Mouse (Mus musculus) lung, embryonic 16.5 days (tissue): ENCODE results near the gene Unc5cl. TPM values are rescaled to one million over a fixed set of nuclear protein-coding genes. Genes with fewer than 3 reads are reported as not detected.
A peak's percentile ranks its signal among the peaks of the same experiment; 100 is the strongest.

Source experiments
- ATAC-seq: fragments of 200-750 bp; cut with Nextera tagmentation; 2 replicates; pipeline ENCODE4 v1.8.0; 2017; ENCODE audit warnings: low read depth, mild to moderate bottlenecking, moderate library complexity
- H3K27ac ChIP-seq: fragments of 300-500 bp; sonication (generic); 2 replicates; pipeline ENCODE4 v1.5.1; 2014; ENCODE audit warnings: mild to moderate bottlenecking, control low read depth, low read length
- H3K27me3 ChIP-seq: fragments of 300-500 bp; sonication (generic); 2 replicates; pipeline ENCODE4 v1.6.1; 2014; ENCODE audit warnings: low read depth, low read length, mixed read lengths; ENCODE audit not compliant: control insufficient read depth, insufficient read depth
- H3K36me3 ChIP-seq: fragments of 300-500 bp; sonication (generic); 2 replicates; pipeline ENCODE4 v1.6.1; 2014; ENCODE audit warnings: low read length; ENCODE audit not compliant: control insufficient read depth, insufficient read depth
- H3K4me1 ChIP-seq: fragments of 300-500 bp; sonication (generic); replicated peaks from 2 replicates; pipeline ENCODE4 v1.6.1; 2014; ENCODE audit warnings: low read length, mixed read lengths; ENCODE audit not compliant: control insufficient read depth, insufficient read depth
- H3K4me2 ChIP-seq: fragments of 300-500 bp; sonication (generic); 2 replicates; pipeline ENCODE4 v1.6.1; 2014; ENCODE audit warnings: low read depth, low read length, control low read depth
- H3K4me3 ChIP-seq: fragments of 300-500 bp; sonication (generic); 2 replicates; pipeline ENCODE4 v1.5.1; 2014; ENCODE audit warnings: mild to moderate bottlenecking, low read length, control low read depth
- H3K9ac ChIP-seq: fragments of 300-500 bp; sonication (generic); 2 replicates; pipeline ENCODE4 v1.6.1; 2014; ENCODE audit warnings: low read length, control low read depth
- H3K9me3 ChIP-seq: fragments of 300-500 bp; sonication (generic); 2 replicates; pipeline ENCODE4 v1.6.1; 2016; ENCODE audit warnings: low read length; ENCODE audit not compliant: control insufficient read depth
- WGBS: fragments of 180-500 bp; shearing (Covaris S2); extraction: QIAGEN DNeasy Blood & Tissue Kit; methylation state at CpG from one replicate; pipeline ENCODE4 v1.1.7; 2014; 5-methylcytosine and 5-hydroxymethylcytosine counted together
- polyA plus RNA-seq: library from polyadenylated mRNA; unstranded; fragments of >200 nt; fragmentation: Nextera tagmentation; extraction: Ambion mirVana; gene quantifications from 2 replicates; pipeline ENCODE4 v1.2.1, GENCODE M21; 2015

The Unc5cl gene
- polyA plus RNA-seq, 1 experiment from 2014 or later, result 2.7 TPM

GRCm38 (mm10) chr17:48437421-48437911, 17.2 kb upstream of the Unc5cl start:
- Histone ChIP-seq H3K27ac (peak overlapping the region; percentile 50), H3K9me3 (no peaks in the 10 kb centered on the region), H3K4me1 (peaks cover 14% of the 10 kb centered on the region), H3K27me3 (no peaks in the 10 kb centered on the region), H3K4me3 (no peak overlapping the region), H3K9ac (no peak overlapping the region), H3K4me2 (no peak overlapping the region), H3K36me3 (no peaks in the 10 kb centered on the region)
- ATAC-seq, result peak; percentile 34
- WGBS, result 15% methylated on average over 7 of the region's 7 CpGs

DNA sequence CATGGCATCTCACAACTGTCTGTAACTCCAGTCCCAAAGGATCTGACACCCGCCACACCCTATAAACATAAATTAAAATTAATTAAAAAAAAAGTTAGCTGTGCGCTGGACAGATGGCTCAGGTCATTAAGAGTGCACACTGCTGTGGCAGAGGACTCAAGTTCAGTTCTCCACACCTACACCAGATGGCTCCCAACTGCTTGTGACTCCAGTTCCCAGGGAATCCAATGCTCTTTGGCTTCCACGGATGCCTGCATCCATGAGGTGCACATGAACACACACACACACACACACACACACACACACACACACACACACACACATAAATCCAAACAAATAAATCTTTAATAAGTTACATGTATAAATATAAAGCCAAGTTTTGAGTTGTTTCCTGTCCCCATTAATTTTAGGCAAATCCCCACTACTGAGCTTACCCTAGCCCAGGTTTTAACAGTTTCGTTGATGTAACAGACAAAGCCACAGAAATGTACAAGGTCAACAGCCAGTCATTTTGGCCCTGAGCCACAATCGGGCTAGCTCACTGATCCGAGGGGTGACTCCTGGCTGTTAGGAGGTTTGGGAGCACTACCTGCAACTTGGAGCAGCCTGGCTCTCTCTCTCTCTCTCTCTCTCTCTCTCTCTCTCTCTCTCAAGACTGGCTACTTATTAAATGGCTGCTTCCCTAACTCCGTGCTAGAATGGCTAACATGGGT, 11.8 kb upstream of the Unc5cl start:
- Histone ChIP-seq H3K27ac (no peak overlapping the region), H3K27me3 (no peaks in the 10 kb centered on the region), H3K36me3 (no peaks in the 10 kb centered on the region), H3K4me2 (no peak overlapping the region), H3K4me3 (no peak overlapping the region), H3K9me3 (no peaks in the 10 kb centered on the region), H3K4me1 (no peaks in the 10 kb centered on the region), H3K9ac (no peak overlapping the region)
- WGBS, result 57% methylated on average over 7 of the region's 7 CpGs
- no peak for ATAC-seq

GRCm38 (mm10) chr17:48443542-48444145, 11.1 kb upstream of the Unc5cl start:
- no peak overlapping the region for H3K4me3 ChIP-seq
- no peak overlapping the region for H3K27ac ChIP-seq
- H3K4me1 ChIP-seq, result no peaks in the 10 kb centered on the region
- H3K9ac ChIP-seq, result no peak overlapping the region
- ATAC-seq, result no peak
- no peak overlapping the region for H3K4me2 ChIP-seq
- no peaks in the 10 kb centered on the region for H3K9me3 ChIP-seq
- 74% methylated on average over 16 of the region's 16 CpGs for WGBS
- H3K27me3 ChIP-seq, result no peaks in the 10 kb centered on the region
- H3K36me3 ChIP-seq, result no peaks in the 10 kb centered on the region

DNA sequence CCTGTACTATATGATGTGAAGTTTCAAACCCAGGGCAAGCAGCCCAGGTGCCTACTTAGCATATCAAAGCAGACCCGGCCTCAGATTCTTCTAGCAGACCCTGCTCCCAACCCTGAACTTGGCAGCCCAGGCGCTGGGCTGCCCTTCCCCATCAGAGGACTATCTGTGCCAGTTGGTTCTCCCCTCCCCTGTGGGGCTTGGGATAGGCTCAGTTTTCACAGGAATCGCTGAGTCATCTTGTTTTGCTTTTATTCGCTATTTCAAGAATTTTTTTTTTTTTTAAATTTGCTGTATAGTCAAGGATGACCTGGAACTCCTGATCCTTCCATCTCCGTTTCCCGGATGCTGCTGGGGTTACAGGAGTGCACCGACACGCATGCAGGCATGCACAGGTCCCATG, 7.0 kb upstream of the Unc5cl start:
- Histone ChIP-seq H3K4me3 (no peak overlapping the region), H3K27ac (no peak overlapping the region), H3K4me1 (no peaks in the 10 kb centered on the region), H3K36me3 (no peaks in the 10 kb centered on the region), H3K4me2 (no peak overlapping the region), H3K9me3 (no peaks in the 10 kb centered on the region), H3K27me3 (no peaks in the 10 kb centered on the region), H3K9ac (no peak overlapping the region)
- 64% methylated on average over 8 of the region's 8 CpGs for WGBS
- no peak for ATAC-seq

- Histone ChIP-seq H3K4me2 (no peak overlapping the region), H3K27ac (no peak overlapping the region), H3K9me3 (no peaks in the 10 kb centered on the region), H3K36me3 (no peaks in the 10 kb centered on the region), H3K4me3 (no peak overlapping the region), H3K4me1 (no peaks in the 10 kb centered on the region), H3K27me3 (no peaks in the 10 kb centered on the region), H3K9ac (no peak overlapping the region)
- 82% methylated on average over 13 of the region's 13 CpGs for WGBS
- ATAC-seq, result no peak
Measured at GRCm38 (mm10) chr17:48450666-48451352, 3.9 kb upstream of the Unc5cl start.

- no peak within 1 kb of the TSS for H3K4me2 ChIP-seq
- H3K36me3 ChIP-seq, result no peaks in the 10 kb centered on the region
- H3K9ac ChIP-seq, result no peak within 1 kb of the TSS
- H3K27me3 ChIP-seq, result no peaks in the 10 kb centered on the region
- no peak within 1 kb of the TSS for H3K27ac ChIP-seq
- H3K4me1 ChIP-seq, result no peaks in the 10 kb centered on the region
- no peak within 1 kb of the TSS for H3K4me3 ChIP-seq
- H3K9me3 ChIP-seq, result no peaks in the 10 kb centered on the region
- ATAC-seq, result no peak
- WGBS, result 43% methylated on average over 7 of the region's 7 CpGs
Measured at GRCm38 (mm10) chr17:48451353-48451675, 3.4 kb upstream of the Unc5cl start, which contains the start of gene Tspo2. Tspo2 (minus strand) TSS chr17:48451522.

DNA sequence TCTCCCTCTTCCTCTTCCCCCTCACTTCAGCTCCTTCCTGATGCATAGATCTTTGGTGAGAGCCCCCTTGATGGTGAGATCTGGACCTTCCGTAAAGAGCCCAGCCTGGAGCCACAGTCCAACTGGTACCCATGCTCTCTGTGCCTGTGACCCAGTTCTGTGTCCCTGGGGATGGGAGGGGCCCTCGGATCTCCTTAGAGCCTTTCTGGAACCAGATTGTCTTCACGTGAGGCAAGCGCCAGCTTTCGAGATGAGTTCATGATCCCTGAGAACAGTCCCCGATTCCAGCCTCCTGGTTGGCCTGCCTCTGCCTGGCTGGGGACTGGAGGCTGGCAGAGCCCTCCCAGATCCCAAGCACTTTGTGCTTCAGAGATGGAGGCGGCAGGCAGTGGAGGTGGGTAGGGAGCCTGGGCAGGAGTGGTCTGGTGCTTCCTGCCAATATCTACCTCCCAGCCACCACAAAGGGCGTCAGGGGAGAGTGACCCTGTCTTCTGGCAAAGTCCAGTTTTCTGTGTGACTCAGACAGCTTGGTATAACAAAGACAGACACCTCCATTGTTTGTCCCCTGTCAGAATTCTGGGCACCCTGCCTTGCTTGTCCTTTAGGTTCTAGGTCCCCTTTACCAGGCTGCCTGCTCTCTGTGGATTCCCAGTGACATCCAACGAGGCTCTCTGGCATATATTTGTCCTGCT, 2.8 kb upstream of the Unc5cl start:
- Histone ChIP-seq H3K27me3 (no peaks in the 10 kb centered on the region), H3K36me3 (no peaks in the 10 kb centered on the region), H3K4me1 (no peaks in the 10 kb centered on the region), H3K4me3 (no peak overlapping the region), H3K4me2 (no peak overlapping the region), H3K27ac (no peak overlapping the region), H3K9ac (no peak overlapping the region), H3K9me3 (no peaks in the 10 kb centered on the region)
- WGBS, result 54% methylated on average over 9 of the region's 9 CpGs
- ATAC-seq, result no peak

DNA sequence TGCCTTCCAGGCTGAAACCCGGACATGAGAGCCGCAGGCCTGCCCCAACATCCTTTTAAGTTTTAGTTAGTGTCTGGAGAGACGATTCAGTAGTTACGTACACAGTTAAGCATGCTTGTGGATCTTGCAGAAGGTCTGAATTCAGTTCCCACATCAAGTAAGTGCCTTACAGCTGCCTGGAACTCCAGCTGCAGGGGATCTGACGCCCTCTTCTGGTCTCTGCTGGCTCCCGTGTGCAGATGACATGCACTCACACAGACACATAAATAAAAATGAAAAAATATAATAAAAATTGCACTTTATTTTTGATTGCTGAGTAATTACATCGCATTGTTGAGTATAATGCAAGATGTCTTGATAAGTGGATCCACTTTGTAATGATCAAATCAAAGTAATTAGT, 1.2 kb upstream of the Unc5cl start:
- Histone ChIP-seq H3K9ac (no peak overlapping the region), H3K27me3 (no peaks in the 10 kb centered on the region), H3K9me3 (no peaks in the 10 kb centered on the region), H3K4me1 (no peaks in the 10 kb centered on the region), H3K4me3 (no peak overlapping the region), H3K36me3 (no peaks in the 10 kb centered on the region), H3K27ac (no peak overlapping the region), H3K4me2 (no peak overlapping the region)
- 69% methylated on average over 7 of the region's 7 CpGs for WGBS
- no peak for ATAC-seq

DNA sequence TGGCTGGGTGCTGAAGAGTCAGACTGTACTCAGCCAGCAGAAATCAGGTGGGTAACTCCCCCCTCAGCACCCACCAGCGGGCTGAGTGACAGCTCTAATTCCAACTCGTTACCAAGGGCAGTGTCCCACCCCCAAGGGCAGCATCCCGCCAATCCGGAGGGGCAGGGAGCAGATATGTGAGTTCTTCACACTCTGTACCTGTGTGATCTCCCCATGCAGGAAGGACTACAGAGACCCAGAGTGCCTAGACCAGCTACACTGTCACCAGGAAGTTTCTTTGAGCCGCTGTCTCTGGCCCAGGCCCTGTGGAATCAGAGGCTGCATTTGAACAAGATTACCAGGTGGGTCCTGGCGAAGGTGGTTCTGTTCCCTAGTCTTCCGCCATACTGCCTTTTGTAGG, 511 bp upstream of the Unc5cl start:
- H3K4me1 ChIP-seq, result no peaks in the 10 kb centered on the region
- ATAC-seq, result peak; percentile 35
- H3K9ac ChIP-seq, result no peak overlapping the region
- H3K36me3 ChIP-seq, result no peaks in the 10 kb centered on the region
- no peaks in the 10 kb centered on the region for H3K27me3 ChIP-seq
- peak overlapping the region; percentile 5 for H3K4me3 ChIP-seq
- no peak overlapping the region for H3K27ac ChIP-seq
- WGBS, result 41% methylated on average over 7 of the region's 7 CpGs
- peak overlapping the region; percentile 20 for H3K4me2 ChIP-seq
- no peaks in the 10 kb centered on the region for H3K9me3 ChIP-seq
